Mouse (Mus musculus): Measurements from ENCODE around the gene Gm15093. TPM values are rescaled to one million over a fixed set of nuclear protein-coding genes. Genes with fewer than 3 reads are reported as not detected.
"Not testable (repeated sequence)": the region's sequence is repeated elsewhere in the genome, so short reads cannot be mapped to it uniquely, and the experiment has no call there.

The Gm15093 gene
- polyA plus RNA-seq (2015; fragmentation: Nextera tagmentation; extraction: Ambion mirVana), result not detected in 2 replicates

DNA sequence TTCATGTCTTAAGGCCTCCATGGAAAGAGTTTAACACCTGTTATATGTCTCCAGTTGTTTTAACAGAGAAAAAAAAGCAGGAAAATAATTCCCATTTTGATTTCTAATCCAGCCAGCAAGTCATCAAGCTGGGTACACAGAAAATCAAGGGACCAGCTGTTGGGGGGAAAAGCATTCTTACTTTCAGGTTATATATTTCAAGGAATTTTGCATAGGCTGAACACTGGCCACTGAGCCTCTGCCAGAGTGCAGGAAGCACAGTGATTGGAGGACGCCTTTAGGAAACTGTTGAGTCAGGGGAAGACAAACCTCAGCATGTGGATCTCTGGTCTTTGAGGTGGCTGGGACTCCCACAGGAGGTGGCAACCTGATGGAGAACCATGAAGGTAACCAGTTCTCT is at the start of gene Gm15093:
Gene Gm15093, plus strand, starts transcription at position 301 of the 400 bp plus-strand sequence.
- ATAC-seq; H3K9ac ChIP-seq (ENCODE audit: low read depth, low read length); H3K4me3 ChIP-seq (ENCODE audit: low read depth, low read length); H3K4me1 ChIP-seq (ENCODE audit: control insufficient read depth, insufficient read depth, low read length); H3K27ac ChIP-seq (ENCODE audit: low read length); H3K9me3 ChIP-seq (replicated peaks; ENCODE audit: control insufficient read depth, low read length, poor library complexity, severe bottlenecking); H3K27me3 ChIP-seq (ENCODE audit: control insufficient read depth, insufficient read depth, low read depth, low read length); H3K36me3 ChIP-seq (ENCODE audit: control insufficient read depth, insufficient read depth, low read length); H3K4me2 ChIP-seq (ENCODE audit: low read length): not testable (repeated sequence)
- WGBS, result no CpG with 5 or more reads among the region's 1 CpGs

Other genes with a start within 250 kb of the Gm15093 start
- gene Ott, start 198.1 kb upstream of the Gm15093 start, polyA plus RNA-seq (2015; fragmentation: Nextera tagmentation; extraction: Ambion mirVana), result not detected in 2 replicates
- not detected in 2 replicates for gene Gm15085, start 175.2 kb downstream of the Gm15093 start, polyA plus RNA-seq (2015; fragmentation: Nextera tagmentation; extraction: Ambion mirVana)

All from midbrain, embryonic 16.5 days (tissue).